Mouse (Mus musculus) adrenal gland, postnatal 25 days (tissue): Measurements from ENCODE around the gene Atg101. TPM values are rescaled to one million over a fixed set of nuclear protein-coding genes. Genes with fewer than 3 reads are reported as not detected.
A peak's percentile ranks its signal among the peaks of the same experiment; 100 is the strongest.

Experiments
- DNase-seq: peaks from one replicate; pipeline ENCODE4 v3.0.0; 2021; ENCODE audit warnings: mixed read lengths
- total RNA-seq: library from RNA; stranded (reverse); gene quantifications from 2 replicates; pipeline ENCODE4 v1.2.3, GENCODE M21; 2021

Gene Atg101
- total RNA-seq, 1 experiment from 2014 or later: 40.6 TPM

DNA sequence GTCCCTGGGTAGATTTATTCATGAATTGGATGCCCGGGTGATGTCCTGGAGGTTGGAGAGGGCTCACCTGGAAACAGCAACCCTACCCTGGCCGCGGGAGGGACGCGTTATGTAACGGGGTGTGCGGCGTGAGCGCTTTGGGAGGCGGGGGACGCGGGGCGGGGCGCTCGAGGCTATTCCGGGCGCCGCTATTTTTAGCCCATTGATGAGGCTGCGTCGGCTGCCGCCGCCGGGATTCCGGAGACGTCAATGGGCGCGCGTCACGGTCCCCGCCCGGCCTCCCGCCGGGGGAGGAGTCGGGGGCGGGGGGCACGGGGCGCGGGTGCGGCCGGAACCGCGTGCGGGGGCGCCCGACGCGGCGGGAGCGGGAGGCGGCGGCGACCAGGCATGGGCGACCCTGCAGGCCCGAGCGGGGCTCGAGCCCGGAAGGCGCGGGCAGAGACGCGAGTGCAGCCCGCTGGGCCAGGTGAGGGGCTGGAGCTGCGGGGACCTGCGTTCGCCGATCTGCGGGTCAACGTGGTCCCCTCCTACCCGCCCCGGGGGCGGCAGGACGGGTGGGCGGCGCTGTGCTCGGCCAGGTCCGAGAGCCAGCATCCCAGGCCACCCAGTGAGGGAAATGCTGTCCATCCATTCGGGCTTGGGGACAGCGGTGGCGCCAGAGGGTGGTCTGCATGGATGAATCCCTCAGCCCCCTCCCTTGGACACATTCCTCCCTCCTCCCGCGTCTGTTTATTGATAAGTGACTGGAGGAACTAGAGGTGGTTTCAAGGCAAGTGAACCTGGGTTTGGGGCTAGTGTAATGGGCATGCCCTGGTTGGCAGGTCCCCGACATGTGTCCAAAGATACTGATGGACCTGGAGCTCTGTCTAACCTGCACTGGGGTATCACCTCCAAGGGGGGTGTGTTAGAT, 29.9 kb upstream of the Atg101 start, which contains the start of gene Nr4a1:
TSS of gene Nr4a1 (plus strand) at position 384 of the 910 bp plus-strand sequence.
- peak; percentile 84 for DNase-seq

DNA sequence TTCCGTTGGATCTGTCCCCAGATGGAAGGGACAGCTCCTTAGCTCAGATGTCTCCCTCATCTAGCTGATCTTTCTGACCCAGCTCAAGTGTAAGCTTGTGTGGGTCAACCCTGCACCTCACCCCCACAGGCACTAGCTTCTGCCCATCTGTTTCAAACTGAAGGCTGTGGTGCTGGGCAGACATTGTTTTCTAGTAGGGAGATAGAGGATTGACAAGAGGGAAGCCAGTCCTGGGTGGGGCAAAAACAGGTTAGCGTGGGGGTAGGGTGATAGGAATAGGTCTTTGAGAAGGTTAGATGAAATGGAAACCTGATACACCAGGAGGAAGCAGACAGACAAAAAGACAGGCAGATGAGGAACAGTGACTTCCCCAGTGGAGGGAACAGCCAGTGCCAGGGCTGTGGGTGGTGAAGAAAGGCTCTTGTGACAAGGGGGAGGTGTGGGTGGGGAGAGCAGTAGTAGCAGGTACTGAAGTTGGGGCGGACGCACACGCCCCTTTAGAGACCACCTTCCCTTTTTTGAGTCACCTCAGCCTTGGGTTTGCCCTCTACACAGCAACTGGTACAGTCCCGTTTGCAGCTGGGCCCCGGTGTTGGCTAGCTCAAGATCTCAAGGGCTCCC, 28.1 kb upstream of the Atg101 start:
- DNase-seq: no peak

DNA sequence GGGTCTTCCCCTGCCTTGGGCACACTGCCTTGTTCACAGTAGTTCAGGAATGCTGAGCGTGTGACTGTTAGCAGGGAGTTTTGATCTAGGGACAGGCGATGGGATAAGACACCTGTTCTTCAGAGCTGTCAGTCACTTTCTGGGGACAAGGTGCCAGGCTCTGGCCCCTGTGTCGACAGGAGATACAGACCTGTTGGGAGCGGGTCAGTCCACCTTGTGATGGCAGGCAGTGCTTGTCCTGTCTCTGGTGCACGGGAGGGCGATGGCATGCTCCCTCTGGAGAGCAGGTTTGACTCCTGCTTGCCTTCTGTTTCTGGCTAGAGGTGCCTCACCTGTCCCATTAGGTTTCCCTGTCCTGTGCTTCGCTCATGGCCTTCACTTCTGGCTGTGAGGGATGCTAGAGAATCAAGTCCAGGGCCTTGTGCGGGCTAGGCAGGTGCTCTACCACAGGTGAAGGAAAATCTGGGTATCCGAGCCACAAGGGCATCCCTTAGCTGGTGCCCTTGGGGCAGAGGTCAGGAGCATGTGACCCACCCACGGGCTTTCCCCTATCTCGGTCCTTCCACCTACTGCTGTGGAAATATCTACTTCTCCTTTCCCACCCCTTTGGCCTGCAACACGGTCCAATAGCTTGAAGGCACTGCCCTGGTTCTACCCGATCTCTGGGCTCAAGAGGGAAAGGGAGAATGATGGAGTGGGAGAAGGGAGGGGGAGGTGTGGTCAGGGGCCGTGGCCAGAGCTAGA, 27.4 kb upstream of the Atg101 start:
- no peak for DNase-seq

DNA sequence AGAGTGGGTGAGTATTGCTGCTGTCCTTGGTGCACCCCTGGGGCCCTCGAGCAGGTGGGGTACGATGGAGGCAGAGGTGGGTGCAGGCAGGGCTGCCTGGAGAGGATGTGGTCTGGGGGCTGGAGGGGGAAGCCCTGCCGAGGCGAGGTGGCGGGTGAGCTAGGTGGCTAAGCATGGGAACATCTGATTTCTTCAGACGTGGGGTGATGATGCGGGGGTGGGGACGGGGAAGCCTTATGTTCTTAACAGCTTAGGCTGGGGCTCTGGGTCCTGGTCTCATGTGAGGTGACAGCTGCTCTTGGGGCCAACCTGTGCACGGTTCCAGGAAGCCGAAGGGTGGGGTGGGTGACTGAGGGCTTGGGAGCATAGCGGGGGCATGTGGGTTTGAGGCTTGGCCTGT, 25.7 kb upstream of the Atg101 start:
- no peak for DNase-seq

GRCm38 (mm10) chr15:101259922-101260321, 24.1 kb upstream of the Atg101 start:
- DNase-seq: no peak

GRCm38 (mm10) chr15:101260387-101260786, 23.7 kb upstream of the Atg101 start:
- peak; percentile 59 for DNase-seq

DNA sequence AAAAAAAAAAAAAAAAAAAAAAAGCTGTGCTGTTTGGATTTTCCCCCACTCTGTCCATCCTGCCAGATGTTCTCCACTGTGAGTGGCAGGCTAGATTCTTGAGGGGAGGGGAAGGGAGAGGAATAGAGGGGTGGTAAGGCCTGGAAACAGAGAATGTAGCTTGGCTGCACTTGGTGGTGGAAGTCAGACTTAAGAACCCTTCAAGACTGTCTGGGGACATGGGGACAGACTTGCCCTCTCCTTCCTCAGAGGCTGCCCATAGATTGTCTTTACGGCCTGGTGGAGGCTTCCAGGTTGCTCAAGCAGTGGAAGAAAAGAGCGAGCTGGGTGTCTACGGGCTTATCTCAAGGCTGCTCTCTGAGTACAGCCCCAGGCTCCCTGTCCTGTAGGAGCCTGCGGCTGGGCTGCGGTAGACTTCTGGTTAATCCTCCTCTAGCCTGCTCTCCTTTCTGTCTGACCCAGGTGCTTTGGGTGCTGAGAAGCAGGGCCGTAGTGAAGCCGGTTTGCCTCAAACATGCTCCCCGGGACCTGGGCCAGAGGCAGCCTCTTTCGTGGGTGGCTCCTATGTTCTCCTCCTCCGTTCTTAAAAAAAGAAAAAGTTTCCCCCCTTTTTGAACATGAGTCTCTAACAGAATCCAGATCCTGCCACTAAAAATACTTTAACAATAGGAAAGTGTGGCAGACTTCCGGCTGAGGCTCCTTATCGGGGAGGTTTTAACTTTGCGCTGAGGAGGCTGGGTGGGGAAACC, 23.0 kb upstream of the Atg101 start:
- no peak for DNase-seq

DNA sequence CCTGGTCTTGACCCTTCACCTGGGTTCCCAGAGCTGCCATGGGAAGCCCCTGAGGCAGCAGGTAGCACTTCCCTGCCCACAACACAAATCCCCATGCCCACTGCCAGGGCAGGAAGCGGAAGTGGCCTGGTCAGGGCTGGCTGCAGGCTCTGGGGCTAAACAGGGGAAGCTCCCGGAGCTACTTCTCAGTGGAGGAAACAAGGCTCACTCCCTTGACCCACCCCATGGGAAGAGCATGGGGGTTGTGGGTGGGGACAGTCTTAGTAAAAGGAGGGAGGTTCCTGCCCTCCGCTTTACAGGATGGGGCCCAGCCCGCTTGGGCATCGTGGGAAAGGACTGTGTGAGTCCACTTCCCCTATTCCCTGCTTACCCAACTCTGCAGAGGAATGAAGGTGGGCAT, 21.6 kb upstream of the Atg101 start:
- DNase-seq: no peak

DNA sequence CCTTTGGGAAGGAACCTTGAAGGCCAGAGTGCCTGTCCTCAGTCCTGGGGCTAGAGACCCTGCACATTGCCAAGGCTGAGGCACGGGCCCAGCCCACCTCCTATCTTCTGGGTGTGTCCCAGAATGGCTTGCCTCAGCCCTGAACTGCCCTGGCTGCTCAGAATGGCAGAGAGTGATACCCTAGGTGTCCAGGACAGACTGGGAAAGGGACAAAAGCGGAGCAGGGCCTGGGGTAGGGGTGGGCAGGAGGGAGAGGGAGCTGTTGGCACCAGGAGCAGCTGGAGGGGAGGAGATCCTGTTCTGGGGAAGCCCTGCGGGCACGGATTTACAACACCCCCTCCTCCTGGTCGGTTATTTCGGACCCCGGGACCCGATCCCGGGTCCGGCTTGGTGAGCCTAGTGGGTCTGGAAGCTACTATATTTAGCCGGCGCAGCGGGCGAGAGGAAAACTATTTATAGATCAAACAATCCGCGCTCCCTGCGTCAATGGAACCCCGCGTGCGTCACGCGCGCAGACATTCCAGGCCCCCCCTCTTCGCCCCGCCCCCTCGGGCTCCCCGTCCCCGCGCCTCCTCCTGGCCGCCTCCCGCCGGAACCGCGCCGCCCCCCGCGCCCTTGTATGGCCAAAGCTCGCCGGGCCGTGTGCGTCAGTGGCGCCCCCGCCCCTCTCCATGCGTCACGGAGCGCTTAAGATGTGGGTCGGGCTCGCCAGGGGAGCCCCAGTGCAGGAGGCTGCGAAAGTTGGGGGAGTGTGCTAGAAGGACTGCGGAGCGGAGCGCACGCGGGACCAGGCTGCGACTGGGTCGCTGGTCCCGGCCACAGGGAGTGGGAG, 17.7 kb upstream of the Atg101 start:
- peak; percentile 99 for DNase-seq

- DNase-seq: no peak
These were observed 16.7 kb upstream of the Atg101 start for GRCm38 (mm10) chr15:101267053-101268032.

GRCm38 (mm10) chr15:101270101-101270820, 13.8 kb upstream of the Atg101 start:
- DNase-seq: no peak

- DNase-seq: no peak
These were observed 13.0 kb upstream of the Atg101 start for GRCm38 (mm10) chr15:101271107-101271506.

DNA sequence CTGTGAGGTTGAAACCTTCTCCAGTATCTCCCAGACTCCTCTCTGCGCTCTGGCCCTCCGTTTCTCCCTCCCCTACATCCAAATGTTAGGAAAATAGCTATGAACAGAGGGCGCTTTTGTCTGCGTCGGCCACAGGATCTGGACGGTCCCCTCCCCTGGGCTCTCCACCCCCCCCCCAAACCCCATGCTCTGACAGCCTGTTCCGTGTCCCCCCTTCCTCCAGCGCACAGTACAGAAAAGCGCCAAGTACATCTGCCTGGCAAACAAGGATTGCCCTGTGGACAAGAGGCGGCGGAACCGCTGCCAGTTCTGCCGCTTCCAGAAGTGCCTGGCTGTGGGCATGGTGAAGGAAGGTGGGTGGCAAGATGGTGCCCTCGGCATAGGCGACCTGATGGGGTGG, 12.6 kb upstream of the Atg101 start:
- DNase-seq: no peak

DNA sequence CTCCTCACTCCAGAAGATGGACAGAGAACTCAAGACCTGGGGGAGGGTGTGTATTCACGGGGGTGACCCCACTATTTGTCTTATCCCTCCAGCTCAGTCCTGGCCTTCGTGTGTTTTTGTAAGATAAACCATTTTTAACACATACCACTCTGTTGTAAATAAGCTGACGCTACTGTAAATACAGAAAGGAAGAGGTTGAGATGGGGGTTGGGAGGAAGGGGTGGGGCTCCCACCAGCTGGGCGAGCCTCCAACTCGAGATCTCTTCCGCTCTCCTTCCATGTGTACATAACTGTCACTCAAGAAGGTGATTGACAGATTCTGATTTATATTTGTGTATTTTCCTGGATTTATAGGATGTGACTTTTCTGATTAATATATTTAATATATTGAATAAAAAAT, 9.7 kb upstream of the Atg101 start:
- no peak for DNase-seq

DNA sequence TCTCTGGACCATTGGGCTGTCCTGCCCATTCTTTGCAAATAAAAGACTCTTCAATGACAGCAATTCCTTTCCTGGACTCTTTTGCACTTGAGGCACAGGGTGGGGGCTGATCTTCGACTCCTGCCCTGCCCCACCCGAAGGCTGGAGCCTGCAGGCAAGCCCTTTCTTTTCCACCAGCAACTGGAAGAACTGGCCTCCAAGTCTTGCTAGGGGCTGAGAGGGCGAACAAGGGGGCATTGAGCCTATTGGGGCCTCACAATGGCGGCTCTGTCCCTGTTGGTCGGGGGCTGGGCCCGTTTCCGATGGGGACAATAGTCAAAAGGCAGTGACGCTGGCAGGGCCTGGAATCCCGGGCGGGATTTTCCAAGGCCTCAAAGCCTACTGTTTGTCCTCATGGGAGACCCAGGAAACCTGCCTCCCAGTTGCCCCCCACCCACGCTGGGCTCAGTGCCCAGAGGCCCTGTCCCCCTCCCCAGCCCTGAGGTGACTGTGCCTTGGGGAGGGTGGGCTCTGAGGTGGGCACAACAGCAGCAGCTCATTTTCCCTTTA, 6.6 kb upstream of the Atg101 start:
- DNase-seq: no peak

GRCm38 (mm10) chr15:101278589-101278988, 5.5 kb upstream of the Atg101 start:
- DNase-seq: peak; percentile 42

DNA sequence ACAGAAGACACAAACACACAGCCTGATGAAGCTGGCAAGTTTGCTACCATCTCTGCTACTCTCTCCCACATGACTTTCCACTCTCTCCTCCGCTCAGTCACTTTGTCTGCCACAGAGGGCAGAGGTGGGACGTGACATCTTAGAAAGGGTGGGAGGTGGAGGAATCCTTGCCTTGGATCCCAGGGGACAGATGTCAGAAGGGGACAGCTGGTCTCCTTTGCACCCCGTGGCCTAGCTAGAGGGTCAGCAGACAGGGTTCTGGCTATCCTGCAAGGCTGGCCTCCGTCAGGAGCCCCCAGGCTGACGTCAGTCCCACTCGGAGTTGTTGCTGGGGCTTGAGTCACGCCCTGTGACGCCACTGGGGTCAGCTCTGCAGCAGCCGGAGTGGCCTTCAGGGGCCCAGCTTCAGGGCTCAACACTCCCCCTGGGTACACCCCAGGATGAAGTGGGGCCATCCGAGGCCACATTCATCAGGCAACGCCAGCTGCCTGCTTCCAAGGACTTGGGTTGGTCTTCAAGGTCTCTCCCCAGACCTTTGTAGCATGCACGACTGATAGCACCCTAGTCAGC, 4.6 kb upstream of the Atg101 start:
- DNase-seq: peak; percentile 83

DNA sequence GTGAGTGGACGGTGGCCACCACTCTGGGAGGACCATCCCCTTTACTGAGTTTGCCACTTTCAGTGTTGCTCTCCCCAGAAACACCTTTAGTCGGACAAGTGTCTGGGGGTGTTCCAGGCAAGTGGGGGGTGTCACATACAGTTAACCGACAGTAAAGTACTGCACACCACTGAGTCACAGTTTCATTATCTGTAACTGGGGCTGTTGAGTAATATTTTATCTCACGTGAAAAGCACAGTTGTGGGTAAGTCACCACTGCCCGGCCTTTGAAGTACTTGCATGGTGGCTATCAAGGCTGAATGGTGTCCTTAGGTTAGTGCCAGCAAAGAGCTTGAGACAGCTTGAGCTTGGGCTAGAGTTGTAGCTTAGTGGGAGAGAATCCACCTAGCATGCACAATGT, 1.6 kb upstream of the Atg101 start:
- no peak for DNase-seq
